Mouse (Mus musculus) midbrain, postnatal 0 days (tissue): ENCODE measurements around the gene A930018P22Rik. TPM values are rescaled to one million over a fixed set of nuclear protein-coding genes. Genes with fewer than 3 reads are reported as not detected.

Source experiments
- ATAC-seq: fragments of 200-750 bp; cut with Nextera tagmentation; 2 replicates; pipeline ENCODE4 v1.8.0; 2017; ENCODE audit warnings: moderate number of reproducible peaks, mild to moderate bottlenecking, moderate TSS enrichment, moderate library complexity; ENCODE audit not compliant: low FRiP score
- DNase-seq: peaks from one replicate; pipeline ENCODE4 v3.0.0-alpha.2; 2015; ENCODE audit warnings: low spot score
- H3K27ac ChIP-seq: fragments of 300-500 bp; sonication (generic); 2 replicates; pipeline ENCODE4 v1.5.1; 2014; ENCODE audit warnings: low read depth, mild to moderate bottlenecking, low read length, mixed read lengths
- H3K27me3 ChIP-seq: fragments of 300-500 bp; sonication (generic); 2 replicates; pipeline ENCODE4 v1.6.1; 2014; ENCODE audit warnings: low read length, control low read depth, mixed read lengths; ENCODE audit not compliant: insufficient read depth
- H3K36me3 ChIP-seq: fragments of 300-500 bp; sonication (generic); 2 replicates; pipeline ENCODE4 v1.6.1; 2014; ENCODE audit warnings: low read length, control low read depth, mixed read lengths; ENCODE audit not compliant: insufficient read depth
- H3K4me1 ChIP-seq: fragments of 300-500 bp; sonication (generic); 2 replicates; pipeline ENCODE4 v1.6.1; 2014; ENCODE audit warnings: mild to moderate bottlenecking, control low read depth, antibody characterized with exemption, low read length, mixed read lengths; ENCODE audit not compliant: insufficient read depth
- H3K4me2 ChIP-seq: fragments of 300-500 bp; sonication (generic); 2 replicates; pipeline ENCODE4 v1.6.1; 2014; ENCODE audit warnings: low read depth, mild to moderate bottlenecking, low read length, mixed read lengths; ENCODE audit not compliant: poor library complexity, severe bottlenecking
- H3K4me3 ChIP-seq: fragments of 300-500 bp; sonication (generic); 2 replicates; pipeline ENCODE4 v1.5.1; 2014; ENCODE audit warnings: low read depth, mild to moderate bottlenecking, low read length, moderate library complexity
- H3K9ac ChIP-seq: fragments of 300-500 bp; sonication (generic); replicated peaks from 2 replicates; pipeline ENCODE4 v1.6.1; 2014; ENCODE audit warnings: mild to moderate bottlenecking, low read length, moderate library complexity, mixed read lengths; ENCODE audit not compliant: poor library complexity, severe bottlenecking
- H3K9me3 ChIP-seq: fragments of 300-500 bp; sonication (generic); 2 replicates; pipeline ENCODE4 v1.6.1; 2016; ENCODE audit warnings: low read length, control low read depth
- CTCF ChIP-seq: IDR thresholded peaks from 2 replicates; pipeline ENCODE4 v1.5.1; 2016; ENCODE audit warnings: antibody characterized with exemption, mild to moderate bottlenecking
- WGBS: fragments of 180-500 bp; shearing (Covaris S2); extraction: QIAGEN DNeasy Blood & Tissue Kit; methylation state at CpG from one replicate; pipeline ENCODE4 v1.1.7; 2014; 5-methylcytosine and 5-hydroxymethylcytosine counted together
- polyA plus RNA-seq: library from polyadenylated mRNA; unstranded; fragments of >200 nt; fragmentation: Nextera tagmentation; extraction: Ambion mirVana; gene quantifications from 2 replicates; pipeline ENCODE4 v1.2.1, GENCODE M21; 2015
- total RNA-seq: library from RNA; depleted of rRNA; stranded (reverse); fragments of >200 nt; gene quantifications from 2 replicates; pipeline ENCODE4 v1.2.3, GENCODE M21; 2014

A930018P22Rik gene
- total and polyA plus RNA-seq, 2 experiments from 2014 or later: 0.26 TPM; not detected in 1

GRCm38 (mm10) chr2:104124071-104124470 lies 1.5 kb downstream of the A930018P22Rik start:
- DNase-seq: no peak
- H3K4me1 ChIP-seq: no peaks in the 10 kb centered on the region
- no peak overlapping the region for H3K9ac ChIP-seq
- H3K27ac ChIP-seq: no peak overlapping the region
- 72% methylated on average over 5 of the region's 5 CpGs for WGBS
- H3K4me2 ChIP-seq: no peak overlapping the region
- H3K4me3 ChIP-seq: no peak overlapping the region
- no peaks in the 10 kb centered on the region for H3K27me3 ChIP-seq
- ATAC-seq: no peak
- H3K9me3 ChIP-seq: no peaks in the 10 kb centered on the region
- no peak for TF ChIP-seq CTCF
- H3K36me3 ChIP-seq: no peaks in the 10 kb centered on the region

- Histone ChIP-seq H3K4me3 (no peak overlapping the region), H3K27me3 (no peaks in the 10 kb centered on the region), H3K9me3 (no peaks in the 10 kb centered on the region), H3K27ac (no peak overlapping the region), H3K9ac (no peak overlapping the region), H3K36me3 (no peaks in the 10 kb centered on the region), H3K4me2 (no peak overlapping the region), H3K4me1 (no peaks in the 10 kb centered on the region)
- TF ChIP-seq CTCF: no peak
- ATAC-seq (no peak), DNase-seq (no peak)
- WGBS: 88% methylated on average over 13 of the region's 13 CpGs
Observed at GRCm38 (mm10) chr2:104128803-104129531, 6.4 kb downstream of the A930018P22Rik start.

- TF ChIP-seq CTCF: no peak
- DNase-seq (no peak), ATAC-seq (no peak)
- Histone ChIP-seq H3K9ac (no peak overlapping the region), H3K4me2 (no peak overlapping the region), H3K4me1 (no peaks in the 10 kb centered on the region), H3K27me3 (no peaks in the 10 kb centered on the region), H3K36me3 (no peaks in the 10 kb centered on the region), H3K4me3 (no peak overlapping the region), H3K9me3 (no peaks in the 10 kb centered on the region), H3K27ac (no peak overlapping the region)
- 82% methylated on average over 6 of the region's 6 CpGs for WGBS
Observed at GRCm38 (mm10) chr2:104130165-104130564, 7.6 kb downstream of the A930018P22Rik start.

GRCm38 (mm10) chr2:104130969-104131368 lies 8.4 kb downstream of the A930018P22Rik start:
- WGBS: 69% methylated on average over 3 of the region's 3 CpGs
- no peak overlapping the region for H3K4me3 ChIP-seq
- peak; percentile 67 for TF ChIP-seq CTCF
- no peak overlapping the region for H3K9ac ChIP-seq
- H3K27me3 ChIP-seq: no peaks in the 10 kb centered on the region
- H3K4me2 ChIP-seq: no peak overlapping the region
- H3K9me3 ChIP-seq: no peaks in the 10 kb centered on the region
- ATAC-seq (no peak), DNase-seq (no peak)
- no peaks in the 10 kb centered on the region for H3K4me1 ChIP-seq
- H3K36me3 ChIP-seq: no peaks in the 10 kb centered on the region
- H3K27ac ChIP-seq: no peak overlapping the region

GRCm38 (mm10) chr2:104132266-104132859 lies 9.8 kb downstream of the A930018P22Rik start:
- Histone ChIP-seq H3K4me1 (no peaks in the 10 kb centered on the region), H3K9ac (no peak overlapping the region), H3K36me3 (no peaks in the 10 kb centered on the region), H3K4me2 (no peak overlapping the region), H3K9me3 (no peaks in the 10 kb centered on the region), H3K27me3 (no peaks in the 10 kb centered on the region), H3K27ac (no peak overlapping the region), H3K4me3 (no peak overlapping the region)
- DNase-seq (no peak), ATAC-seq (no peak)
- no peak for TF ChIP-seq CTCF
- WGBS: 81% methylated on average over 7 of the region's 7 CpGs

- Histone ChIP-seq H3K4me1 (no peaks in the 10 kb centered on the region), H3K27me3 (no peaks in the 10 kb centered on the region), H3K36me3 (no peaks in the 10 kb centered on the region), H3K4me3 (no peak overlapping the region), H3K27ac (no peak overlapping the region), H3K4me2 (no peak overlapping the region), H3K9ac (no peak overlapping the region), H3K9me3 (no peaks in the 10 kb centered on the region)
- WGBS: 55% methylated on average over 11 of the region's 12 CpGs
- ATAC-seq (no peak), DNase-seq (no peak)
- no peak for TF ChIP-seq CTCF
Observed at GRCm38 (mm10) chr2:104133042-104133810, 10.7 kb downstream of the A930018P22Rik start.
